Mouse (Mus musculus): ENCODE results near the gene Gucy2c.

- TF ChIP-seq GATA1 (IDR thresholded peaks at IDR 0.05; ENCODE audit: borderline replicate concordance, low read length) (no peak), FLI1 (IDR thresholded peaks at IDR 0.05; ENCODE audit: low read length) (no peak)
Observed at GRCm38 (mm10) chr6:136708597-136708996, 73.0 kb downstream of the Gucy2c start.

Data from megakaryocyte, embryonic 14.5 days (primary cell).